Mouse (Mus musculus) ES-E14 (cell line): Measurements from ENCODE around the gene Amdhd2. TPM values are rescaled to one million over a fixed set of nuclear protein-coding genes. Genes with fewer than 3 reads are reported as not detected.
"Not testable (repeated sequence)": the region's sequence is repeated elsewhere in the genome, so short reads cannot be mapped to it uniquely, and the experiment has no call there.

Experiments
- DNase-seq: peaks from one replicate; pipeline ENCODE4 v3.0.0-alpha.2; 2013; ENCODE audit warnings: low read depth, low spot score
- H3K27ac ChIP-seq: 2 replicates; pipeline ENCODE4 v1.5.1; 2012; ENCODE audit warnings: low read depth, mild to moderate bottlenecking, low read length, moderate library complexity, mixed read lengths; ENCODE audit not compliant: poor library complexity, insufficient read depth, severe bottlenecking
- H3K36me3 ChIP-seq: 2 replicates; pipeline ENCODE4 v1.6.1; 2012; ENCODE audit warnings: mild to moderate bottlenecking, low read length, moderate library complexity, mixed read lengths; ENCODE audit not compliant: control insufficient read depth, poor library complexity, insufficient read depth, severe bottlenecking
- H3K4me1 ChIP-seq, 2 experiments: fragments of 150-350 bp in 1 of 2; sonication (generic) in 1 of 2; 2 replicates each; pipeline ENCODE4 v1.6.1; 2012; ENCODE audit warnings: low read length in 2 of 2, mild to moderate bottlenecking in 1 of 2, mixed read lengths in 1 of 2; ENCODE audit not compliant: control insufficient read depth in 2 of 2, insufficient read depth in 2 of 2, poor library complexity in 1 of 2
- H3K4me3 ChIP-seq, 2 experiments: fragments of 150-350 bp in 1 of 2; sonication (generic) in 1 of 2; 2 replicates each; pipeline ENCODE4 v1.5.1; 2012; ENCODE audit warnings: low read length in 2 of 2, low read depth in 1 of 2, mild to moderate bottlenecking in 1 of 2, mixed read lengths in 1 of 2; ENCODE audit not compliant: insufficient read depth in 1 of 2, poor library complexity in 1 of 2, severe bottlenecking in 1 of 2
- H3K9ac ChIP-seq: 2 replicates; pipeline ENCODE4 v1.6.1; 2012; ENCODE audit warnings: low read depth, mild to moderate bottlenecking, low read length, mixed read lengths; ENCODE audit not compliant: poor library complexity, insufficient read depth, severe bottlenecking
- H3K9me3 ChIP-seq: fragments of 150-350 bp; sonication (generic); 2 replicates; pipeline ENCODE4 v1.6.1; 2012; ENCODE audit warnings: low read depth, mild to moderate bottlenecking, low read length; ENCODE audit not compliant: control insufficient read depth, insufficient read depth
- CHD2 ChIP-seq: IDR thresholded peaks from 2 replicates; pipeline ENCODE4 v1.6.1; 2014; ENCODE audit warnings: mild to moderate bottlenecking, low read depth, low read length, inconsistent platforms
- HCFC1 ChIP-seq: IDR thresholded peaks from 2 replicates; pipeline ENCODE4 v1.6.1; 2012; ENCODE audit warnings: low read length, inconsistent platforms, borderline replicate concordance; ENCODE audit not compliant: insufficient read depth
- MAFK ChIP-seq: IDR thresholded peaks from 2 replicates; pipeline ENCODE4 v1.6.1; 2014; ENCODE audit warnings: mild to moderate bottlenecking, low read depth, low read length, inconsistent platforms; ENCODE audit not compliant: insufficient read depth
- ZC3H11A ChIP-seq: IDR thresholded peaks from 2 replicates; pipeline ENCODE4 v1.6.1; 2012; ENCODE audit warnings: low read depth, mild to moderate bottlenecking, inconsistent platforms, low read length, borderline replicate concordance
- ZNF384 ChIP-seq: IDR thresholded peaks from 2 replicates; pipeline ENCODE4 v1.6.1; 2012; ENCODE audit warnings: low read depth, low read length, inconsistent platforms
- in situ Hi-C, 2 experiments: fragments of 600-800 bp; cut with MboI; formaldehyde crosslinking; loops; one replicate each; pipeline ENCODE4 v1.15.1; 2025; ENCODE audit warnings: low sequenced_read_pairs in 2 of 2, inconsistent platforms in 1 of 2; ENCODE audit not compliant: unreplicated experiment in 2 of 2
- total RNA-seq: library from RNA; depleted of rRNA; stranded (reverse); fragments of 300-350 nt; gene quantifications from 2 replicates; pipeline ENCODE4 v1.2.3, GENCODE M21; 2012

Amdhd2 gene
- total RNA-seq, 1 experiment = 28.5 TPM

- H3K27ac ChIP-seq, DNase-seq, H3K9ac ChIP-seq, H3K36me3 ChIP-seq, H3K9me3 ChIP-seq, H3K4me3 ChIP-seq, in situ Hi-C loops, H3K4me1 ChIP-seq: not testable (repeated sequence)
- TF ChIP-seq ZNF384 = peak; percentile 86; the same call in 1 of the 2 replicates
Measured at GRCm38 (mm10) chr17:24129246-24129645, 34.3 kb downstream of the Amdhd2 start.

GRCm38 (mm10) chr17:24127592-24127991 is 36.0 kb downstream of the Amdhd2 start:
- no peak overlapping the region for H3K27ac ChIP-seq
- no peak overlapping the region for H3K9ac ChIP-seq
- in situ Hi-C loops = no loop called here
- no peaks in the 10 kb centered on the region for H3K9me3 ChIP-seq
- TF ChIP-seq CHD2 (no peak), ZC3H11A (no peak), MAFK (no peak), HCFC1 (no peak), ZNF384 (no peak)
- H3K36me3 ChIP-seq = no peaks in the 10 kb centered on the region
- peaks cover 4 to 8% of the 10 kb centered on the region in 2 experiments for H3K4me1 ChIP-seq
- no peak for DNase-seq
- H3K4me3 ChIP-seq = no peak overlapping the region

- Histone ChIP-seq H3K36me3 (no peaks in the 10 kb centered on the region), H3K9ac (no peak overlapping the region), H3K27ac (no peak overlapping the region; the same call in 1 of the 2 replicates), H3K9me3 (no peaks in the 10 kb centered on the region), H3K4me3 (no peak overlapping the region), H3K4me1 (peaks cover 4 to 8% of the 10 kb centered on the region in 2 experiments)
- DNase-seq = no peak
- TF ChIP-seq HCFC1 = no peak
- no peak for TF ChIP-seq ZNF384
- no peak for TF ChIP-seq ZC3H11A
- no peak for TF ChIP-seq MAFK
- no peak for TF ChIP-seq CHD2
- in situ Hi-C loops = no loop called here
Measured at GRCm38 (mm10) chr17:24126801-24127200, 36.8 kb downstream of the Amdhd2 start.

- no peaks in the 10 kb centered on the region for H3K9me3 ChIP-seq
- no peak overlapping the region for H3K27ac ChIP-seq
- no peak for DNase-seq
- peaks cover 0 to 3% of the 10 kb centered on the region in 2 experiments; a peak in 1 of 4 replicates for H3K4me1 ChIP-seq
- no peak overlapping the region for H3K9ac ChIP-seq
- no peak overlapping the region for H3K4me3 ChIP-seq
- in situ Hi-C loops = no loop called here
- H3K36me3 ChIP-seq = no peaks in the 10 kb centered on the region
- TF ChIP-seq CHD2 = no peak
- no peak for TF ChIP-seq HCFC1
- TF ChIP-seq MAFK = no peak
- TF ChIP-seq ZNF384 = no peak
- no peak for TF ChIP-seq ZC3H11A
Measured at GRCm38 (mm10) chr17:24119446-24119845, 44.1 kb downstream of the Amdhd2 start.

- in situ Hi-C loops = no loop called here
- no peak for DNase-seq
- no peak for TF ChIP-seq HCFC1
- no peak for TF ChIP-seq ZNF384
- TF ChIP-seq MAFK = no peak
- TF ChIP-seq ZC3H11A = no peak
- TF ChIP-seq CHD2 = no peak
Measured at GRCm38 (mm10) chr17:24113031-24113430, 50.5 kb downstream of the Amdhd2 start.

More at GRCm38 (mm10) chr17:24113031-24113430, 50.5 kb downstream of the Amdhd2 start:
- no peak overlapping the region for H3K27ac ChIP-seq
- H3K36me3 ChIP-seq = no peaks in the 10 kb centered on the region; the same call in 1 of the 2 replicates
- no peaks in the 10 kb centered on the region for H3K9me3 ChIP-seq
- H3K9ac ChIP-seq = no peak overlapping the region
- no peak overlapping the region for H3K4me3 ChIP-seq
- no peaks in the 10 kb centered on the region for H3K4me1 ChIP-seq
